Mouse (Mus musculus) E14TG2a.4 (cell line): ENCODE measurements around the gene Zdhhc23.

Source experiments
- CTCF ChIP-seq: conservative IDR thresholded peaks from 2 replicates; pipeline ENCODE4 v1.5.1; 2014; ENCODE audit warnings: low read length
- POU5F1 ChIP-seq: IDR thresholded peaks from 2 replicates; pipeline ENCODE4 v1.6.1; 2014; ENCODE audit warnings: low read length, borderline replicate concordance

DNA sequence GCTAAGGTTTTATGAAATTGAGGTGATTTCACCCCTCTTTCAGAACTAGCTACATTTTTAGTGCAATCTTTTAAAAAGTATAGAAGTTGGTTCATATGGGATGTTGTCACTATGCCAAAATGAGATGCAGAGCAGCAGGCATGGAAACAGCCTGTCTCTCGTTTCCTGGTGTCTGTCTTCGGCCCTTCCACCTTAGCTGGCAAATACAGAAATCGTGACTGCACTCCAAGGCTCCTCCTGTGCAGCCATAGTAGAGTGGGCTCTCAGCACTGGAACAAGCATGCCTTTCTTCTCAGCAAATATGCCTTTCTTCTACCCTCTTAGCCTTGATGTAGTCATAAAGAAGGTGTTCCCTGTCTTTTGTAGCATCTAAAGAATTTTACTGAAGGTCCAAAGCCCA is 43.7 kb downstream of the Zdhhc23 start:
- TF ChIP-seq CTCF (no peak), POU5F1 (no peak)
